Mouse (Mus musculus): ENCODE data around the gene Fancc.
"Not testable (repeated sequence)": the region's sequence is repeated elsewhere in the genome, so short reads cannot be mapped to it uniquely, and the experiment has no call there.

DNA sequence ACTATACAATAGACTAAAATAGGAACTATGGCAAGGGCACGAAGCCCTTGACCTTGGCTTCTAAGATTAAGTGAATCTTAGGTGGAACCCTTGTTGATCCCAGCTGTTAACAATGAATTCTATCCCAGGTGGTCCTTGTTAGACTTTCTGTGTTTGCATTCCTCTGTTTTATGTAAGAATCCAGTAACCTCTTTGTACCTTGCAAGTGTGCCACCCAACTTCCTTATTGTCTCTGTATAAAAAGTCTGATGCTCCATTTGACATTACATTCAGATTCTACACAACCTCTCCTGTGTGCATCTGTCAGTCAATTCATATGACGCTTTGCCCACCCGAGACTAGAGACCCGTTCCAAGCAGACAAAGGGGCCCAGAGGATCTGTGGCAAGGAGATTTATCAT is 143.8 kb downstream of the Fancc start:
- not testable (repeated sequence) for TF ChIP-seq CTCF (IDR thresholded peaks at IDR 0.05; ENCODE audit: borderline replicate concordance, control insufficient read depth, extremely low read depth, insufficient read depth, low read length, poor library complexity); POLR2A (IDR thresholded peaks at IDR 0.05; ENCODE audit: control insufficient read depth, extremely low read depth, insufficient read depth, low read length, poor library complexity)
